Mouse (Mus musculus) ES-Bruce4 (cell line): ENCODE data around the gene 1700069L16Rik. TPM values are rescaled to one million over a fixed set of nuclear protein-coding genes. Genes with fewer than 3 reads are reported as not detected.

ENCODE experiments used
- H3K27ac ChIP-seq: 2 replicates; pipeline ENCODE4 v1.5.1; 2012; ENCODE audit warnings: low read length, inconsistent platforms; ENCODE audit not compliant: insufficient read depth
- H3K27me3 ChIP-seq: 2 replicates; pipeline ENCODE4 v1.6.1; 2012; ENCODE audit warnings: mild to moderate bottlenecking, low read length, inconsistent platforms; ENCODE audit not compliant: control insufficient read depth, poor library complexity, insufficient read depth, severe bottlenecking
- H3K36me3 ChIP-seq: 2 replicates; pipeline ENCODE4 v1.6.1; 2012; ENCODE audit warnings: inconsistent platforms, mild to moderate bottlenecking, low read length, moderate library complexity; ENCODE audit not compliant: control insufficient read depth, poor library complexity, insufficient read depth, severe bottlenecking
- H3K4me1 ChIP-seq: one replicate; pipeline ENCODE4 v1.8.1; 2011; ENCODE audit warnings: low read length; ENCODE audit not compliant: control insufficient read depth, insufficient read depth
- H3K4me3 ChIP-seq: 2 replicates; pipeline ENCODE4 v1.5.1; 2011; ENCODE audit warnings: low read depth, mild to moderate bottlenecking, low read length
- H3K9ac ChIP-seq: 2 replicates; pipeline ENCODE4 v1.6.1; 2012; ENCODE audit warnings: low read depth, mild to moderate bottlenecking, inconsistent platforms; ENCODE audit not compliant: poor library complexity, severe bottlenecking
- H3K9me3 ChIP-seq: replicated peaks from 2 replicates; pipeline ENCODE4 v1.6.1; 2012; ENCODE audit warnings: mild to moderate bottlenecking, low read length, inconsistent platforms; ENCODE audit not compliant: control insufficient read depth, poor library complexity, insufficient read depth, severe bottlenecking
- CTCF ChIP-seq: IDR thresholded peaks from one replicate; pipeline ENCODE4 v1.8.1; 2011; ENCODE audit warnings: low read depth, low read length
- EP300 ChIP-seq: IDR thresholded peaks from 2 replicates; pipeline ENCODE4 v1.6.1; 2011; ENCODE audit warnings: low read depth, low read length; ENCODE audit not compliant: insufficient read depth
- POLR2A ChIP-seq: IDR thresholded peaks from one replicate; pipeline ENCODE4 v1.8.1; 2011; ENCODE audit warnings: low read length; ENCODE audit not compliant: insufficient read depth
- polyA plus RNA-seq: library from polyadenylated mRNA; stranded (reverse); fragments of >200 nt; gene quantifications from 2 replicates; pipeline ENCODE4 v1.2.4, GENCODE M21; 2011; ENCODE audit warnings: low read depth; ENCODE audit not compliant: missing spikeins, insufficient read depth, insufficient read length

1700069L16Rik gene
- polyA plus RNA-seq, 1 experiment: not detected

- Histone ChIP-seq H3K9ac (no peak overlapping the region), H3K4me1 (no peaks in the 10 kb centered on the region), H3K27me3 (no peaks in the 10 kb centered on the region), H3K9me3 (no peaks in the 10 kb centered on the region), H3K27ac (no peak overlapping the region), H3K4me3 (no peak overlapping the region), H3K36me3 (peaks cover 13% of the 10 kb centered on the region; the same call in 1 of the 2 replicates)
- no peak for TF ChIP-seq EP300
- TF ChIP-seq CTCF: no peak
- no peak for TF ChIP-seq POLR2A
These were observed 44.2 kb upstream of the 1700069L16Rik start for GRCm38 (mm10) chr5:113768806-113769205.

GRCm38 (mm10) chr5:113765641-113766526, 41.3 kb upstream of the 1700069L16Rik start:
- H3K9ac ChIP-seq: no peak overlapping the region
- H3K36me3 ChIP-seq: peaks cover 23% of the 10 kb centered on the region
- H3K9me3 ChIP-seq: no peaks in the 10 kb centered on the region
- no peak overlapping the region for H3K4me3 ChIP-seq
- H3K4me1 ChIP-seq: no peaks in the 10 kb centered on the region
- TF ChIP-seq EP300 (no peak), CTCF (no peak), POLR2A (no peak)
- H3K27me3 ChIP-seq: no peaks in the 10 kb centered on the region
- H3K27ac ChIP-seq: no peak overlapping the region

- no peaks in the 10 kb centered on the region for H3K4me1 ChIP-seq
- TF ChIP-seq POLR2A (no peak), CTCF (no peak), EP300 (no peak)
- H3K27me3 ChIP-seq: no peaks in the 10 kb centered on the region
- no peak overlapping the region for H3K4me3 ChIP-seq
- no peak overlapping the region for H3K27ac ChIP-seq
- H3K9me3 ChIP-seq: no peaks in the 10 kb centered on the region
- H3K9ac ChIP-seq: no peak overlapping the region
- H3K36me3 ChIP-seq: peaks cover 31% of the 10 kb centered on the region
These were observed 39.9 kb upstream of the 1700069L16Rik start for GRCm38 (mm10) chr5:113764426-113764825.

- H3K4me3 ChIP-seq: no peak overlapping the region
These were observed 37.0 kb upstream of the 1700069L16Rik start for GRCm38 (mm10) chr5:113761585-113761984.

GRCm38 (mm10) chr5:113755347-113756030, 30.9 kb upstream of the 1700069L16Rik start:
- TF ChIP-seq CTCF (no peak), EP300 (no peak), POLR2A (no peak)
- Histone ChIP-seq H3K27ac (no peak overlapping the region), H3K36me3 (peaks cover 68% of the 10 kb centered on the region), H3K4me1 (no peaks in the 10 kb centered on the region), H3K4me3 (no peak overlapping the region), H3K27me3 (no peaks in the 10 kb centered on the region), H3K9ac (no peak overlapping the region), H3K9me3 (no peaks in the 10 kb centered on the region)

More at GRCm38 (mm10) chr5:113761585-113761984, 37.0 kb upstream of the 1700069L16Rik start:
- Histone ChIP-seq H3K27ac (no peak overlapping the region), H3K9ac (no peak overlapping the region), H3K36me3 (peaks cover 47% of the 10 kb centered on the region), H3K9me3 (no peaks in the 10 kb centered on the region), H3K27me3 (no peaks in the 10 kb centered on the region), H3K4me1 (no peaks in the 10 kb centered on the region)
- TF ChIP-seq POLR2A: no peak
- no peak for TF ChIP-seq EP300
- no peak for TF ChIP-seq CTCF

- Histone ChIP-seq H3K4me3 (no peak overlapping the region), H3K4me1 (no peaks in the 10 kb centered on the region), H3K9ac (no peak overlapping the region), H3K27me3 (no peaks in the 10 kb centered on the region), H3K27ac (no peak overlapping the region), H3K36me3 (peaks cover 63% of the 10 kb centered on the region), H3K9me3 (no peaks in the 10 kb centered on the region)
- TF ChIP-seq POLR2A: no peak
- no peak for TF ChIP-seq EP300
These were observed 27.1 kb upstream of the 1700069L16Rik start for GRCm38 (mm10) chr5:113751521-113752157.
